Mouse (Mus musculus) embryonic facial prominence, embryonic 11.5 days (tissue): ENCODE measurements around the gene Srrm1. TPM values are rescaled to one million over a fixed set of nuclear protein-coding genes. Genes with fewer than 3 reads are reported as not detected.
"Not testable (repeated sequence)": the region's sequence is repeated elsewhere in the genome, so short reads cannot be mapped to it uniquely, and the experiment has no call there.

Experiments used
- ATAC-seq: fragments of 200-750 bp; cut with Nextera tagmentation; replicated peaks from 2 replicates; pipeline ENCODE4 v1.8.0; 2017; ENCODE audit warnings: low read depth; ENCODE audit not compliant: insufficient number of reproducible peaks, low FRiP score, low TSS enrichment
- DNase-seq: peaks from one replicate; pipeline ENCODE4 v3.0.0-alpha.2; 2015; ENCODE audit warnings: low spot score
- H3K27ac ChIP-seq: fragments of 300-500 bp; sonication (generic); replicated peaks from 2 replicates; pipeline ENCODE4 v1.5.1; 2014; ENCODE audit warnings: mild to moderate bottlenecking, low read depth, low read length, control low read depth
- H3K27me3 ChIP-seq: fragments of 300-500 bp; sonication (generic); 2 replicates; pipeline ENCODE4 v1.6.1; 2014; ENCODE audit warnings: mild to moderate bottlenecking, low read length, moderate library complexity, mixed read lengths; ENCODE audit not compliant: control insufficient read depth, insufficient read depth
- H3K36me3 ChIP-seq: fragments of 300-500 bp; sonication (generic); replicated peaks from 2 replicates; pipeline ENCODE4 v1.6.1; 2014; ENCODE audit warnings: low read depth, mild to moderate bottlenecking, low read length, moderate library complexity, mixed read lengths; ENCODE audit not compliant: control insufficient read depth, insufficient read depth
- H3K4me1 ChIP-seq: fragments of 300-500 bp; sonication (generic); 2 replicates; pipeline ENCODE4 v1.6.1; 2014; ENCODE audit warnings: low read length, mixed read lengths; ENCODE audit not compliant: control insufficient read depth, insufficient read depth
- H3K4me2 ChIP-seq: fragments of 300-500 bp; sonication (generic); 2 replicates; pipeline ENCODE4 v1.6.1; 2014; ENCODE audit warnings: low read depth, mild to moderate bottlenecking, control low read depth, low read length, moderate library complexity
- H3K4me3 ChIP-seq: fragments of 300-500 bp; sonication (generic); 2 replicates; pipeline ENCODE4 v1.5.1; 2014; ENCODE audit warnings: low read depth, low read length, control low read depth
- H3K9ac ChIP-seq: fragments of 300-500 bp; sonication (generic); replicated peaks from 2 replicates; pipeline ENCODE4 v1.6.1; 2014; ENCODE audit warnings: mild to moderate bottlenecking, control low read depth, low read length
- H3K9me3 ChIP-seq: fragments of 300-500 bp; sonication (generic); replicated peaks from 2 replicates; pipeline ENCODE4 v1.6.1; 2016; ENCODE audit warnings: mild to moderate bottlenecking, low read length, inconsistent platforms, mixed read lengths; ENCODE audit not compliant: control insufficient read depth
- WGBS: fragments of 180-500 bp; shearing (Covaris S2); extraction: QIAGEN DNeasy Blood & Tissue Kit; methylation state at CpG from one replicate; pipeline ENCODE4 v1.1.7; 2014; 5-methylcytosine and 5-hydroxymethylcytosine counted together
- polyA plus RNA-seq: library from polyadenylated mRNA; unstranded; fragments of >200 nt; fragmentation: Nextera tagmentation; extraction: Ambion mirVana; gene quantifications from 2 replicates; pipeline ENCODE4 v1.2.1, GENCODE M21; 2014

Srrm1 gene
- polyA plus RNA-seq, 1 experiment from 2014 or later: 269 TPM

DNA sequence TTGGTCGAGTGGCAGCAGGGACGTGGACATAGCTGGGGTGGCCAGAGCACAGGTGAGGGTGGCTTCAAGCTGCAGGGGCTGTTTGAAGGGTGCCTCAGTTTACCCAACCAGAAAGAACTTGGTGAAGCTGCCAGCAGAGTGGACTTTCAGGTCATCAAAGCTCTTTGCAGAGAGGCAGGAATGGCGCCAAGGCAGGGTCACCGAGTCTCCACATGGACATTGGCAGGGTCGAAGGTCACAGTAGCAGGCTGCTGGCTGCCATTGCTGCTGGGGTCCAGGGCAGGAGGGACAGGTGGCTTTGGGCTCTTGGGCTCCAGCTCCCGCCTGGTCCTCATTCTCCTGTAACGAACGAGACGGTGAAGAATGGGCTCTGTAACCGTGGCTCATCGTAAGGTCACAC, 17.3 kb upstream of the Srrm1 start:
- WGBS: 62% methylated on average over 11 of the region's 11 CpGs
- H3K27me3 ChIP-seq: no peaks in the 10 kb centered on the region
- no peak overlapping the region for H3K4me3 ChIP-seq
- H3K4me1 ChIP-seq: no peaks in the 10 kb centered on the region
- DNase-seq (no peak), ATAC-seq (no peak)
- H3K27ac ChIP-seq: no peak overlapping the region
- no peaks in the 10 kb centered on the region for H3K36me3 ChIP-seq
- H3K9ac ChIP-seq: no peak overlapping the region
- no peak overlapping the region for H3K4me2 ChIP-seq
- H3K9me3 ChIP-seq: 0 out of 2 replicates have a peak, but pooled peaks cover 1% of the 10 kb centered on the region

DNA sequence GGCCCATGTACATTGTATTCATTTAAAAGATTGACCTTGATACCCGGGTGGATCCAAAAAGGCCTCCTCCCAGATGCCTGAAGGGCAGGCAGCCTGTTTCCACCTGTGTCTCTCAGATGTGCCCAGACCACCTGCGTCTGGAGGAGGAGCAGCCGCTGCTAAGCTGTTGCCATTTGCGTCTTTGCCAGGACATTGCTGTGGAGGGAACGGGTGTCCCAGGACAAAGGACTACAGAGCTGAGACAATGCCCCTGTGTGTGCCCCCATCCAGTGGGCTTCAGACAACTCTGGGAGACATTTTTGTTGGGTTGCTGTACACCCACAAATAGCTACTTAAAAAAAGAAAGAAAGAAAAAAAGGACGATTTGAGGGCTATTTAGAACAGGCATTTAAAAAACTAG, 9.7 kb upstream of the Srrm1 start:
- H3K27ac ChIP-seq: no peak overlapping the region
- no peak overlapping the region for H3K4me2 ChIP-seq
- H3K4me1 ChIP-seq: no peaks in the 10 kb centered on the region
- 24% methylated on average over 6 of the region's 6 CpGs for WGBS
- no peaks in the 10 kb centered on the region for H3K27me3 ChIP-seq
- H3K36me3 ChIP-seq: no peaks in the 10 kb centered on the region
- H3K9ac ChIP-seq: no peak overlapping the region
- ATAC-seq (no peak), DNase-seq (no peak)
- no peak overlapping the region for H3K4me3 ChIP-seq
- no peaks in the 10 kb centered on the region for H3K9me3 ChIP-seq

DNA sequence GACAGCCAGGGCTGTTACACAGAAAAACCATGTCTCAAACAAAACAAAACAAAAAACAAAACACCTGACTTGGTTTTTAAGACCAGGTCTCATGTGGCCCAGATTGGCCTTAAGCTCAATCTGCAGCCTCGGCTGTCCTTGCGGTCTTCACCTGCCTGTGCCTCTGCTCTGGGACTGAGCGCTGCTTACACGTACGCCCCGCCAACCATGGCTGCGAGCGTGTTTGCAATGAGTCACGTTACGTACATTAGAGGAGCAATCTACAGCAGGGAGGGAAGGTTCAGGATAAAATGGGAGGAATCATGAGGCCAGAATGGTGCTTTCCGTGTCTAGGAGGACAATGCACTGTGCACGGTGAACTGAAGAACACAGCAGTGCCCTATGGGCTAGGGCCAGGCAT, 8.6 kb upstream of the Srrm1 start:
- ATAC-seq: no peak
- H3K4me2 ChIP-seq: no peak overlapping the region
- H3K36me3 ChIP-seq: no peaks in the 10 kb centered on the region

DNA sequence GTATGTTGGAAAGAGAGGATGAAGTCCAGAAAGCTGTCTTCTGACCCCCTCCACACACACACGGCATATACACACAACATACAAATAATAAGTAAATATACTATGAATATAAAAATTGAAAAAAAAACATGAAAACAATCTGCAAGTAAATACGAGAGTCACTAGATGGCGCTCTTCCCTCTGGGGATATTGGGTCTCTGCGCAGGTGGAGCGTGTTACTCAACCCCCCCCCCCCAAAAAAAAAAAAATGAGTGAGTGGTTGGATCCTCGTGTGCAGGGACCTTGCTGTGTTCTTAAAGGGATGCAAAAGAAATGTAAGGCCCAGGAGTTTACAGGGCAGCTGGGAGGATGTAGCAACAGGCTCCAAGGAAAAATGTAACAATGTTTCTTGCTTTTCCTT, 5.6 kb upstream of the Srrm1 start:
- DNase-seq (peak; percentile 82), ATAC-seq (no peak)
- H3K9me3 ChIP-seq: no peaks in the 10 kb centered on the region
- under 1% methylated on average over 5 of the region's 6 CpGs for WGBS
- H3K4me1 ChIP-seq: peaks cover 4% of the 10 kb centered on the region
- no peaks in the 10 kb centered on the region for H3K27me3 ChIP-seq
- H3K27ac ChIP-seq: no peak overlapping the region
- H3K9ac ChIP-seq: no peak overlapping the region
- no peaks in the 10 kb centered on the region for H3K36me3 ChIP-seq
- no peak overlapping the region for H3K4me3 ChIP-seq
- H3K4me2 ChIP-seq: no peak overlapping the region

More for the DNA sequence above, 8.6 kb upstream of the Srrm1 start:
- H3K27me3 ChIP-seq: no peaks in the 10 kb centered on the region
- no peaks in the 10 kb centered on the region for H3K9me3 ChIP-seq
- H3K27ac ChIP-seq: no peak overlapping the region
- no peaks in the 10 kb centered on the region for H3K4me1 ChIP-seq
- no peak for DNase-seq
- no peak overlapping the region for H3K9ac ChIP-seq
- no peak overlapping the region for H3K4me3 ChIP-seq
- WGBS: 88% methylated on average over 12 of the region's 12 CpGs

DNA sequence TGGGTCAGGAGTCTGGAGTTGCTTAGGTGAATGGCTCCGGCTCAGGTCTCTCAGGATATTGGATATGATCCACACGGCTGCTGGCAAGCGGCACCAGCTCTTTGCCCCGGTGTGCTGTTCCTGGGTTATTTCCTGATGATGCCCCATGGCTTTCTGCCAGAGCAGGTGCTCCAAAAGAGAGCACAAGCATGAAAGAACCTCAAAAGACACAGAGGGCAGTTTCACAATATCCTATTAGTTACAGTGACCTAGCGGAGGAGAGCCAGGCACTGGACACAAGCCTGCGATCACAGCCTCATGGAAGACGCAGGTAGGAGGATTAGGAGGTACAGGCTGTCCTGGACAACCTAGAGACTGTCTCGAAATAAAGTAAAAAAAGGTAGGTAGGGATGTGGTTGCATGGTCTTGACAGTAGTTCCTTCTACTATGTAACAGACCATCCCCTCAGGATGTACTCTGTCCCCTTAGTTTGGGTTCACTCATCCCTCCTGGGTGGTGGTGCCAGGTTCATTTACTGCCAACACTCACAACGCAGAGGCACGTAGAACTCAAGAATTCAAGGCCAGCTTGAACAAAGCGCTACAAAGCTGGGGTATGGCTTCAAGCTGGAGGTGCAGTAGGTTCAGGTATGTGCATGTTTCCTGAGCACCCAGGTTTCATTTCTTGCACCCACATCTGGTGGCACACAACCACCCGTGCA, 4.2 kb upstream of the Srrm1 start:
- Histone ChIP-seq H3K4me2 (no peak overlapping the region), H3K4me1 (peaks cover 4% of the 10 kb centered on the region), H3K4me3 (no peak overlapping the region), H3K27ac (no peak overlapping the region), H3K9me3 (no peaks in the 10 kb centered on the region), H3K9ac (no peak overlapping the region), H3K36me3 (no peaks in the 10 kb centered on the region), H3K27me3 (no peaks in the 10 kb centered on the region)
- WGBS: 82% methylated on average over 12 of the region's 12 CpGs
- ATAC-seq: no peak
- no peak for DNase-seq

DNA sequence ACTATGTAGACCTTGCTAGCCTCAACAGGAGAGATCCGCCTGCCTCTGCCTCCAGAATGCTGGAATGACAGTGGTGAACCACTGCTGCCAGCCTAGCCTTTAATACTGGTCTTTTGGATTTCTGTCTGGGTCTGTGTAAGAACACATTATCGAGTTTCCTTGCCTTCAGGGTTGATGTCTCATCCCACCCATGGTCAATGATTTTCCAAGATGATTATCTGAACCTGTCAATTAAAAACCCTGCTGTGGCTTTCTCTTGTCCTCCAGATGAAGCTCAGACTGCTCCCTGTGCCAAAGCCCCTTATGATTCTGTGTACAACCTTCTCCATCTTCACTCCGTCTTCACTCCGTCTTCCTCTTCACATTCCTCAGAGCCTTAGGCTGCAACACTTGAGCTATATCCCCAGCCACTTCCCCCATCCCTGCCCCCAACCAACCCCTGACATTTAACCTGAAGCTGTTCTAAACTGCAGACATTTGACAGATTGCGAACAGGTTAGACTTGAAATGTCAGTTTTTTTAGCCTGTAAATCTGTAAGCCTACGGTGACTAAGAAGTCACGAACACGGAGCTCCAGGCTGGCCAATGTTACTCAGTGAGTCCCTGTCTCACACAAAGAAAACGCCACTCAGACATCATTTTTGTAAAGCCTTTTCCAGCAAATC, 2.9 kb upstream of the Srrm1 start:
- H3K9me3 ChIP-seq: no peaks in the 10 kb centered on the region
- H3K4me3 ChIP-seq: no peak overlapping the region
- no peak overlapping the region for H3K27ac ChIP-seq
- WGBS: 74% methylated on average over 9 of the region's 9 CpGs
- ATAC-seq (no peak), DNase-seq (peak; percentile 52)
- peaks cover 4% of the 10 kb centered on the region for H3K4me1 ChIP-seq
- H3K9ac ChIP-seq: no peak overlapping the region
- no peaks in the 10 kb centered on the region for H3K27me3 ChIP-seq
- no peak overlapping the region for H3K4me2 ChIP-seq
- H3K36me3 ChIP-seq: peaks cover 2% of the 10 kb centered on the region; the same call in 1 of the 2 replicates

DNA sequence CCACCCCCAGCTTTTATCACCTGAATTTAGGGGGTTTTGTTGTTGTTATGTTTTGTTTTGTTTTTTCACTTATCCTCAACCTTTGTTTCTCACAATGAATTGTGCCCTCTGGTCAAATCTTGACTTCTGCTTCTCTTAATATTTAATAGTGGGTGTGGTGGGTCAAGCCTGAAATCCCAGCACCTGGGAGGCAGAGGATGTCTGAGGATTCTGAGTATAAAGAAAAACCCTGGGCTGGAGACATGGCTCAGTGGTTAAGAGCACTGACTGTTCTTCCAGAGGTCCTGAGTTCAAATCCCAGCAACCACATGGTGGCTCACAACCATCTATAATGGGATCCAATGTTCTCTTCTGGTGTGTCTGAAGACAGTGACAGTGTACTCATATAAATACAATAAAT, 1.6 kb upstream of the Srrm1 start:
- not testable (repeated sequence) for H3K4me2 ChIP-seq, H3K9me3 ChIP-seq, H3K9ac ChIP-seq, H3K36me3 ChIP-seq, H3K27ac ChIP-seq, DNase-seq, H3K4me3 ChIP-seq, H3K4me1 ChIP-seq, ATAC-seq, H3K27me3 ChIP-seq

DNA sequence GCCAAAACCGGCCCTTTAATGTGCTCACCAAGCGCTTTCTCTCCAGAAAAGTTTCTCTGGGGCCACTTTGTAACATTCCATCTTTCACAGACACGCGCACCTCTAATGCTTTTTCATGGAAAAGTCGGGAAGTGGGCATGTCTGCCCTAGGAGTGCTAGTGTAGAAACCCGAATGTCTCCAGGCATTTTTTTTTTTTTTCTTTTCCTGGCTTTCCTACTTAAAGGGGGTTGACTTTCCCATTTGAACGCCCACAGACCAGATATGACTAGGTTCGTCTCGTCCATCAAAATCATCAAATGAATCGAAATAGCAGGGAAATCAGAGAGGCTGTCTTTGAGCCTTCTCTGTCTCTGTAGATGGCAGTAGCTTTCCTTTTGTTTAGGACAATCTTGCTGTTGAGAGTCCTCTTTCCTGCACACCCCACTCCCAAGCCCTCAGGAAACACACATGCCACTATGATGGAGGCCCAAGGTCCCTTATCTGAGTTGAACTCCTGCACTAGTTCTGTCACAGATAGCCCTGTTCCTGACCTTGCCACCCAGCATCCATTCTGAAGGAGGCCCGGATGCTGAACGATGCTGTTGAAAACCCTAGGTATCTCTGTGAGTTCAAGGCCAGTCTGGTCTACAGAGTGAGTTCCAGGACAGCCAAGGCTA, 801 bp upstream of the Srrm1 start:
- ATAC-seq (no peak), DNase-seq (no peak)
- Histone ChIP-seq H3K4me2 (peak overlapping the region; percentile 37), H3K36me3 (peaks cover 2% of the 10 kb centered on the region; the same call in 1 of the 2 replicates), H3K4me3 (peak overlapping the region; percentile 98), H3K9ac (peak overlapping the region; percentile 99), H3K9me3 (no peaks in the 10 kb centered on the region), H3K27me3 (no peaks in the 10 kb centered on the region), H3K4me1 (peaks cover 4% of the 10 kb centered on the region), H3K27ac (peak overlapping the region; percentile 95)
- WGBS: 20% methylated on average over 12 of the region's 12 CpGs
